16 mouse cellular contexts compared by ENCODE assay signal in the genomic region with DNA sequence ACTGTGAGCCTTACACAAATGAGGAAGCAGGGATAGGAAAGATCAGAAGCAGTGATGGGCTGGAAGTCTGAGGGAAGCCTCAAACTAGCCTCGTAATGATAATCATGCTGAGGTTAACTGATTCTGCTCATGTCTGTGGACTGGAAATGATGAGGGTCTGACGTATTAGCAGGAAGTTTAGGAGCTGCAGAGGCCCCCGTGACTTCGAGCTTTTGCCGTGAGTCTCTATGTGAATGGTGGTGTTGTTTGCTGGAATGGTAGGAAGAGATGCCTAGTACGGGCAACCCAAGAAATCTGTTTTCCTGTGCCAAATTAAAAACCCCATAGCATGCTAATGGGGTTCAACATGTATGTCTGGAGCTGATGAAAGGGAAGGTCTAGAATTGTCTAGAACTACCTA.
"Had no signal": no experiment of that assay in that cellular context is flagged by ENCODE, and none has a peak within 500 bp of the region (broad histone marks: within the 10 kb centered on the region; RNA-seq: fewer than 3 reads in every experiment).

No protein-coding gene starts in this region.

- H3K4me2 ChIP-seq: neural tube, embryonic 13.5 days; neural tube, embryonic 15.5 days; stomach, embryonic 15.5 days had no signal

- H3K27me3 ChIP-seq: neural tube, embryonic 13.5 days; neural tube, embryonic 15.5 days; stomach, embryonic 15.5 days had no signal

- H3K4me3 ChIP-seq: neural tube, embryonic 13.5 days; neural tube, embryonic 15.5 days; stomach, embryonic 15.5 days had no signal

- H3K27ac ChIP-seq: neural tube, embryonic 13.5 days; neural tube, embryonic 15.5 days; stomach, embryonic 15.5 days; stomach, postnatal 0 days had no signal

- H3K9ac ChIP-seq: neural tube, embryonic 13.5 days; neural tube, embryonic 15.5 days; stomach, embryonic 15.5 days had no signal

- H3K9me3 ChIP-seq: neural tube, embryonic 13.5 days; neural tube, embryonic 15.5 days; stomach, embryonic 15.5 days had no signal

- DNase-seq: retina, postnatal 1 day; right cerebral cortex, adult 18-20 months; right cerebral cortex, postnatal 14 days; right cerebral cortex, postnatal 25 days; right cerebral cortex, postnatal 4 days; spleen, adult 18-20 months; thymus, adult 18-20 months; thymus, adult 2 months; thymus, postnatal 14 days; thymus, postnatal 25 days; thymus, postnatal 36 days; thymus, postnatal 4 days had no signal

- H3K36me3 ChIP-seq: neural tube, embryonic 13.5 days; neural tube, embryonic 15.5 days; stomach, embryonic 15.5 days had no signal
